Mouse (Mus musculus): ENCODE results near the gene Unc79.

Unc79 gene

GRCm38 (mm10) chr12:103116639-103117038 is 168.0 kb downstream of the Unc79 start:
- TF ChIP-seq POU5F1 (IDR thresholded peaks at IDR 0.05; ENCODE audit: borderline replicate concordance, low read length) = no peak
- no peak for TF ChIP-seq CTCF (conservative IDR thresholded peaks at IDR 0.05; ENCODE audit: low read length)
- no peak for TF ChIP-seq NANOG (IDR thresholded peaks at IDR 0.05; ENCODE audit: borderline replicate concordance, low read length)
- Histone ChIP-seq H3K4me1 (replicated peaks; ENCODE audit: low read depth, low read length) (no peaks in the 10 kb centered on the region), H3K9me3 (ENCODE audit: low read length) (no peaks in the 10 kb centered on the region), H3K27me3 (ENCODE audit: insufficient read depth, low read length) (no peaks in the 10 kb centered on the region), H3K36me3 (ENCODE audit: insufficient read depth, low read length) (no peaks in the 10 kb centered on the region), H3K4me3 (replicated peaks; ENCODE audit: low read length) (no peak overlapping the region)

GRCm38 (mm10) chr12:103117517-103118193 is 169.0 kb downstream of the Unc79 start:
- no peak for TF ChIP-seq POU5F1 (IDR thresholded peaks at IDR 0.05; ENCODE audit: borderline replicate concordance, low read length)
- no peak for TF ChIP-seq NANOG (IDR thresholded peaks at IDR 0.05; ENCODE audit: borderline replicate concordance, low read length)
- TF ChIP-seq CTCF (conservative IDR thresholded peaks at IDR 0.05; ENCODE audit: low read length) = no peak
- H3K36me3 ChIP-seq (ENCODE audit: insufficient read depth, low read length) = no peaks in the 10 kb centered on the region
- H3K27me3 ChIP-seq (ENCODE audit: insufficient read depth, low read length) = no peaks in the 10 kb centered on the region

GRCm38 (mm10) chr12:103121928-103122327 is 173.3 kb downstream of the Unc79 start:
- no peak overlapping the region for H3K4me3 ChIP-seq (replicated peaks; ENCODE audit: low read length)
- TF ChIP-seq NANOG (IDR thresholded peaks at IDR 0.05; ENCODE audit: borderline replicate concordance, low read length) (no peak), CTCF (conservative IDR thresholded peaks at IDR 0.05; ENCODE audit: low read length) (no peak), POU5F1 (IDR thresholded peaks at IDR 0.05; ENCODE audit: borderline replicate concordance, low read length) (no peak)
- no peaks in the 10 kb centered on the region for H3K36me3 ChIP-seq (ENCODE audit: insufficient read depth, low read length)
- no peaks in the 10 kb centered on the region for H3K9me3 ChIP-seq (ENCODE audit: low read length)
- peaks cover 7% of the 10 kb centered on the region; the same call in 1 of the 2 replicates for H3K4me1 ChIP-seq (replicated peaks; ENCODE audit: low read depth, low read length)
- H3K27me3 ChIP-seq (ENCODE audit: insufficient read depth, low read length) = no peaks in the 10 kb centered on the region

More at GRCm38 (mm10) chr12:103117517-103118193, 169.0 kb downstream of the Unc79 start:
- no peaks in the 10 kb centered on the region for H3K9me3 ChIP-seq (ENCODE audit: low read length)
- H3K4me3 ChIP-seq (replicated peaks; ENCODE audit: low read length) = no peak overlapping the region
- H3K4me1 ChIP-seq (replicated peaks; ENCODE audit: low read depth, low read length) = no peaks in the 10 kb centered on the region

- Histone ChIP-seq H3K27me3 (ENCODE audit: insufficient read depth, low read length) (no peaks in the 10 kb centered on the region), H3K9me3 (ENCODE audit: low read length) (no peaks in the 10 kb centered on the region), H3K4me3 (replicated peaks; ENCODE audit: low read length) (no peak overlapping the region), H3K4me1 (replicated peaks; ENCODE audit: low read depth, low read length) (peaks cover 7% of the 10 kb centered on the region; the same call in 1 of the 2 replicates), H3K36me3 (ENCODE audit: insufficient read depth, low read length) (no peaks in the 10 kb centered on the region)
- TF ChIP-seq POU5F1 (IDR thresholded peaks at IDR 0.05; ENCODE audit: borderline replicate concordance, low read length) (no peak), NANOG (IDR thresholded peaks at IDR 0.05; ENCODE audit: borderline replicate concordance, low read length) (no peak), CTCF (conservative IDR thresholded peaks at IDR 0.05; ENCODE audit: low read length) (no peak)
Observed at GRCm38 (mm10) chr12:103123861-103124260, 175.2 kb downstream of the Unc79 start.

GRCm38 (mm10) chr12:103128914-103129313 is 180.3 kb downstream of the Unc79 start:
- no peaks in the 10 kb centered on the region for H3K36me3 ChIP-seq (ENCODE audit: insufficient read depth, low read length)
- TF ChIP-seq POU5F1 (IDR thresholded peaks at IDR 0.05; ENCODE audit: borderline replicate concordance, low read length) (no peak), NANOG (IDR thresholded peaks at IDR 0.05; ENCODE audit: borderline replicate concordance, low read length) (no peak), CTCF (conservative IDR thresholded peaks at IDR 0.05; ENCODE audit: low read length) (no peak)
- no peaks in the 10 kb centered on the region for H3K27me3 ChIP-seq (ENCODE audit: insufficient read depth, low read length)
- H3K9me3 ChIP-seq (ENCODE audit: low read length) = no peaks in the 10 kb centered on the region
- peaks cover 3% of the 10 kb centered on the region; the same call in 1 of the 2 replicates for H3K4me1 ChIP-seq (replicated peaks; ENCODE audit: low read depth, low read length)
- H3K4me3 ChIP-seq (replicated peaks; ENCODE audit: low read length) = no peak overlapping the region

- TF ChIP-seq POU5F1 (IDR thresholded peaks at IDR 0.05; ENCODE audit: borderline replicate concordance, low read length) (no peak), CTCF (conservative IDR thresholded peaks at IDR 0.05; ENCODE audit: low read length) (no peak), NANOG (IDR thresholded peaks at IDR 0.05; ENCODE audit: borderline replicate concordance, low read length) (no peak)
Observed at GRCm38 (mm10) chr12:103129395-103130248, 181.0 kb downstream of the Unc79 start.

GRCm38 (mm10) chr12:103131419-103131818 is 182.8 kb downstream of the Unc79 start:
- TF ChIP-seq POU5F1 (IDR thresholded peaks at IDR 0.05; ENCODE audit: borderline replicate concordance, low read length) (no peak), NANOG (IDR thresholded peaks at IDR 0.05; ENCODE audit: borderline replicate concordance, low read length) (no peak), CTCF (conservative IDR thresholded peaks at IDR 0.05; ENCODE audit: low read length) (no peak)
- H3K27me3 ChIP-seq (ENCODE audit: insufficient read depth, low read length) = no peaks in the 10 kb centered on the region
- H3K4me1 ChIP-seq (replicated peaks; ENCODE audit: low read depth, low read length) = no peaks in the 10 kb centered on the region
- H3K36me3 ChIP-seq (ENCODE audit: insufficient read depth, low read length) = no peaks in the 10 kb centered on the region
- H3K4me3 ChIP-seq (replicated peaks; ENCODE audit: low read length) = no peak overlapping the region
- H3K9me3 ChIP-seq (ENCODE audit: low read length) = no peaks in the 10 kb centered on the region

More at GRCm38 (mm10) chr12:103129395-103130248, 181.0 kb downstream of the Unc79 start:
- no peak overlapping the region for H3K4me3 ChIP-seq (replicated peaks; ENCODE audit: low read length)
- H3K4me1 ChIP-seq (replicated peaks; ENCODE audit: low read depth, low read length) = no peaks in the 10 kb centered on the region; the same call in 1 of the 2 replicates
- no peaks in the 10 kb centered on the region for H3K36me3 ChIP-seq (ENCODE audit: insufficient read depth, low read length)
- H3K9me3 ChIP-seq (ENCODE audit: low read length) = no peaks in the 10 kb centered on the region
- no peaks in the 10 kb centered on the region for H3K27me3 ChIP-seq (ENCODE audit: insufficient read depth, low read length)

GRCm38 (mm10) chr12:103142550-103143010 is 193.9 kb downstream of the Unc79 start:
- no peaks in the 10 kb centered on the region for H3K27me3 ChIP-seq (ENCODE audit: insufficient read depth, low read length)
- no peaks in the 10 kb centered on the region for H3K9me3 ChIP-seq (ENCODE audit: low read length)
- no peaks in the 10 kb centered on the region for H3K36me3 ChIP-seq (ENCODE audit: insufficient read depth, low read length)
- TF ChIP-seq CTCF (conservative IDR thresholded peaks at IDR 0.05; ENCODE audit: low read length) (peak; percentile 38), POU5F1 (IDR thresholded peaks at IDR 0.05; ENCODE audit: borderline replicate concordance, low read length) (no peak)
- peaks cover 12% of the 10 kb centered on the region for H3K4me1 ChIP-seq (replicated peaks; ENCODE audit: low read depth, low read length)
- no peak overlapping the region for H3K4me3 ChIP-seq (replicated peaks; ENCODE audit: low read length)

Measured in E14TG2a.4 (cell line).